Mouse (Mus musculus) liver, embryonic 14.5 days (tissue): ENCODE results near the gene Tcap. TPM values are rescaled to one million over a fixed set of nuclear protein-coding genes. Genes with fewer than 3 reads are reported as not detected.

ENCODE experiments used
- ATAC-seq: fragments of 200-750 bp; cut with Nextera tagmentation; 2 replicates; pipeline ENCODE4 v1.8.0; 2017; ENCODE audit warnings: moderate number of reproducible peaks, mild to moderate bottlenecking, moderate library complexity; ENCODE audit not compliant: insufficient read depth
- DNase-seq, 3 experiments: peaks; one replicate each; pipeline ENCODE4 v3.0.0-alpha.2; 2012 to 2013; ENCODE audit warnings: low read depth in 3 of 3, low spot score in 3 of 3
- H3K27ac ChIP-seq: fragments of 300-500 bp; sonication (generic); 2 replicates; pipeline ENCODE4 v1.5.1; 2014; ENCODE audit warnings: moderate library complexity, mild to moderate bottlenecking, control low read depth, inconsistent platforms
- H3K27me3 ChIP-seq: fragments of 300-500 bp; sonication (generic); 2 replicates; pipeline ENCODE4 v1.6.1; 2014; ENCODE audit warnings: mild to moderate bottlenecking, low read length, moderate library complexity; ENCODE audit not compliant: control insufficient read depth, insufficient read depth
- H3K36me3 ChIP-seq: fragments of 300-500 bp; sonication (generic); replicated peaks from 2 replicates; pipeline ENCODE4 v1.6.1; 2014; ENCODE audit warnings: low read depth; ENCODE audit not compliant: control insufficient read depth, insufficient read depth
- H3K4me1 ChIP-seq, 2 experiments: fragments of 200-500 bp in 1 of 2; fragments of 300-500 bp in 1 of 2; sonication (generic) in 1 of 2; replicated peaks; 2 replicates each; pipeline ENCODE4 v1.6.1; 2012 to 2014; ENCODE audit warnings: antibody characterized with exemption in 1 of 2, inconsistent platforms in 1 of 2, low read length in 1 of 2; ENCODE audit not compliant: control insufficient read depth in 2 of 2, insufficient read depth in 2 of 2
- H3K4me2 ChIP-seq: fragments of 300-500 bp; sonication (generic); 2 replicates; pipeline ENCODE4 v1.6.1; 2014; ENCODE audit warnings: low read depth, mild to moderate bottlenecking, control low read depth, moderate library complexity
- H3K4me3 ChIP-seq, 2 experiments: fragments of 200-500 bp in 1 of 2; fragments of 300-500 bp in 1 of 2; sonication (generic) in 1 of 2; 2 replicates each; pipeline ENCODE4 v1.5.1; 2012 to 2014; ENCODE audit warnings: low read depth in 2 of 2, low read length in 2 of 2, mild to moderate bottlenecking in 2 of 2, control low read depth in 1 of 2, inconsistent platforms in 1 of 2, moderate library complexity in 1 of 2; ENCODE audit not compliant: insufficient read depth in 1 of 2
- H3K9ac ChIP-seq: fragments of 300-500 bp; sonication (generic); replicated peaks from 2 replicates; pipeline ENCODE4 v1.6.1; 2014; ENCODE audit warnings: mild to moderate bottlenecking, control low read depth, moderate library complexity
- H3K9me3 ChIP-seq: fragments of 300-500 bp; sonication (generic); 2 replicates; pipeline ENCODE4 v1.6.1; 2016; ENCODE audit warnings: low read length, mixed read lengths; ENCODE audit not compliant: control insufficient read depth
- CTCF ChIP-seq: IDR thresholded peaks from 2 replicates; pipeline ENCODE4 v1.5.1; 2016; ENCODE audit warnings: antibody characterized with exemption, low read depth, control low read depth
- EP300 ChIP-seq: IDR thresholded peaks from 2 replicates; pipeline ENCODE4 v1.6.1; 2016; ENCODE audit warnings: antibody characterized with exemption, low read depth
- WGBS: fragments of 180-500 bp; shearing (Covaris S2); extraction: QIAGEN DNeasy Blood & Tissue Kit; methylation state at CpG from one replicate; pipeline ENCODE4 v1.1.7; 2014; ENCODE audit not compliant: insufficient replicate concordance; 5-methylcytosine and 5-hydroxymethylcytosine counted together
- polyA plus RNA-seq, 2 experiments: library from polyadenylated mRNA; depleted of rRNA in 1 of 2; stranded (reverse) in 1 of 2; unstranded in 1 of 2; fragments of >200 nt; fragmentation: Nextera tagmentation in 1 of 2; extraction: Ambion mirVana in 1 of 2; gene quantifications; 2 replicates each; pipeline versions ENCODE4 v1.2.1 to v1.2.3; 2012 to 2014

Tcap gene
- polyA plus RNA-seq, 2 experiments = 0.03 TPM; not detected in 1

GRCm38 (mm10) chr11:98393317-98393716 is 9.7 kb downstream of the Tcap start:
- ATAC-seq (peak; percentile 74), DNase-seq (peak; percentile 41 to 56 (median 44))
- TF ChIP-seq CTCF (no peak), EP300 (peak; percentile 32; the same call in 1 of the 2 replicates)
- WGBS = 13% methylated on average over 6 of the region's 6 CpGs
- Histone ChIP-seq H3K36me3 (no peaks in the 10 kb centered on the region), H3K4me3 (no peak overlapping the region), H3K27me3 (no peaks in the 10 kb centered on the region; the same call in 1 of the 2 replicates), H3K4me1 (peaks cover 31 to 35% of the 10 kb centered on the region in 2 experiments), H3K27ac (peak overlapping the region; percentile 70), H3K4me2 (peak overlapping the region; percentile 46), H3K9ac (peak overlapping the region; percentile 28), H3K9me3 (no peaks in the 10 kb centered on the region)

- 57% methylated on average over 6 of the region's 6 CpGs for WGBS
- DNase-seq (no peak), ATAC-seq (no peak)
- TF ChIP-seq EP300 = no peak
- TF ChIP-seq CTCF = no peak
- no peak overlapping the region for H3K4me3 ChIP-seq
- H3K27ac ChIP-seq = peak overlapping the region; percentile 70
- no peaks in the 10 kb centered on the region for H3K27me3 ChIP-seq
- H3K9me3 ChIP-seq = no peaks in the 10 kb centered on the region
- no peak overlapping the region for H3K9ac ChIP-seq
- H3K4me2 ChIP-seq = no peak overlapping the region
- H3K36me3 ChIP-seq = no peaks in the 10 kb centered on the region
- H3K4me1 ChIP-seq = peaks cover 31 to 35% of the 10 kb centered on the region in 2 experiments
These were observed 10.7 kb downstream of the Tcap start for GRCm38 (mm10) chr11:98394301-98394700.

- DNase-seq = peak in 2 of 3 experiments; percentile 14 to 18
- 11% methylated on average over 4 of the region's 4 CpGs for WGBS
- Histone ChIP-seq H3K9me3 (no peaks in the 10 kb centered on the region), H3K9ac (peak overlapping the region; percentile 2), H3K27me3 (no peaks in the 10 kb centered on the region), H3K36me3 (no peaks in the 10 kb centered on the region), H3K27ac (peak overlapping the region; percentile 65), H3K4me3 (no peak overlapping the region), H3K4me1 (peaks cover 34 to 35% of the 10 kb centered on the region in 2 experiments), H3K4me2 (0 out of 2 replicates have a peak overlapping the region, but pooled peaks have one; percentile 18)
- TF ChIP-seq CTCF (no peak), EP300 (no peak)
- peak; percentile 38 for ATAC-seq
These were observed 11.4 kb downstream of the Tcap start for GRCm38 (mm10) chr11:98395041-98395440.

- H3K27ac ChIP-seq = no peak overlapping the region
- H3K4me3 ChIP-seq = no peak overlapping the region
- no peak overlapping the region for H3K4me2 ChIP-seq
- no peaks in the 10 kb centered on the region for H3K36me3 ChIP-seq
- no peak for DNase-seq
- 76% methylated on average over 7 of the region's 7 CpGs for WGBS
- no peak for ATAC-seq
- H3K4me1 ChIP-seq = peaks cover 31 to 37% of the 10 kb centered on the region in 2 experiments
- H3K9ac ChIP-seq = no peak overlapping the region
- H3K27me3 ChIP-seq = no peaks in the 10 kb centered on the region
- TF ChIP-seq EP300 = no peak
- TF ChIP-seq CTCF = no peak
- no peaks in the 10 kb centered on the region for H3K9me3 ChIP-seq
These were observed 14.3 kb downstream of the Tcap start for GRCm38 (mm10) chr11:98397946-98398345.

- H3K27me3 ChIP-seq = no peaks in the 10 kb centered on the region
- H3K4me3 ChIP-seq = peak within 1 kb of the TSS; percentile 74 to 91
- no peaks in the 10 kb centered on the region for H3K9me3 ChIP-seq
- WGBS = under 1% methylated on average over 39 of the region's 40 CpGs
- peaks cover 8 to 15% of the 10 kb centered on the region in 2 experiments for H3K4me1 ChIP-seq
- TF ChIP-seq EP300 (no peak), CTCF (no peak)
- peak; percentile 71 to 72 (median 72) for DNase-seq
- ATAC-seq = peak; percentile 86
- H3K4me2 ChIP-seq = peak within 1 kb of the TSS; percentile 70
- peak within 1 kb of the TSS; percentile 72 for H3K27ac ChIP-seq
- no peaks in the 10 kb centered on the region for H3K36me3 ChIP-seq
- peak within 1 kb of the TSS; percentile 67 for H3K9ac ChIP-seq
These were observed 16.6 kb downstream of the Tcap start, which contains the start of gene Pgap3 for GRCm38 (mm10) chr11:98400161-98400726. Pgap3 (minus strand) TSS chr11:98400490.
